Mouse (Mus musculus) spleen, embryonic (tissue): ENCODE data around the gene Tmem9b.

Source experiments
- CTCF ChIA-PET: fragments of 350-600 bp; sonication (Branson Sonifier 250); formaldehyde crosslinking; loops from one replicate; lab custom pipeline; 2022; lab: Charles Lee

Gene Tmem9b

DNA sequence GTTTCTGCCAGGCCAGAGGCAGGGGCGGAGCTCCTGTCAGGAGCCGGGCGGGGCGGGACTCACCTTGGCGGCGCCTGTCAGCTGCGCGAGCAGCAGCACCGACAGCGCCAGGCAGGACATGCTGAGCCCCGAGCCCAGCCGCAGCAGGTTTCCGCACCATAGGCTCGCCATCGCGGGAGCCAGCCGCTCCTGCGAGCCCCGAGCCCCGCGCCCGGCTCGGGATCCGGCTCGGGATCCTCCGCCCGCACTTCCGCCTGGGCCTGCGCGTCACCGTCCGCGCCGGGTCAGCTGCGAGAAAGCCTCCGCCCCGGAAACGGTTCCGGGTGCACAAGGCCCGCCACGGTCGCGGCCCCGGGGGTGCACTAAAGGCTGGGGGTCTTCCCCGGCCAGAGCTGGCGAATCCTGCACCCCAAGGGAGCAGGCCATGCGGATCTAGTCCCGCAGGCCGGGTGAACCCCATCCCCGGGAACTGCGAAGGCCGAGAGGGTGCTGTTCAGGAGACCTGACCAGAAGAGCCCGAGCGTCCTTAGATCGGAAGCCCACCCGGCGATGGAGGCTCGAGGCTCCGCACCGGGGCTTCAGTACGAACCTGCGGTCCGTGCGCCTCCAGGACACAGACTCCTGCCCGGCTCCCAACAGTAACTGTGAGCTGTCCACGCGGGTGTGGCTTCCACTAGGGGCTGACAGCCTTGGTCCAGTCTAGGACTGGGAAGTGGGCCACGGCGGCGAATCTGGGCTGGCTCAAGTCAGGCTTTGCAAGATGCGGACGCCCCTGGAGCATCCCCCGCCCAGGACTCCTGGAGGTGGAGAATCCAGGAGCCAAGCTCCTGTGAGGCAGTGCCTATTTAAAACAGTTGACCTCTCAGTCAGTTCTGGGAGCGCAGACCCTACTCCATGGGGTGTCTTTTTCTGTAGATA is at the start of gene Tmem9b:
Gene Tmem9b (minus strand): TSS at position 868 of the 918 bp plus-strand sequence.
- CTCF ChIA-PET, result no interaction called here

DNA sequence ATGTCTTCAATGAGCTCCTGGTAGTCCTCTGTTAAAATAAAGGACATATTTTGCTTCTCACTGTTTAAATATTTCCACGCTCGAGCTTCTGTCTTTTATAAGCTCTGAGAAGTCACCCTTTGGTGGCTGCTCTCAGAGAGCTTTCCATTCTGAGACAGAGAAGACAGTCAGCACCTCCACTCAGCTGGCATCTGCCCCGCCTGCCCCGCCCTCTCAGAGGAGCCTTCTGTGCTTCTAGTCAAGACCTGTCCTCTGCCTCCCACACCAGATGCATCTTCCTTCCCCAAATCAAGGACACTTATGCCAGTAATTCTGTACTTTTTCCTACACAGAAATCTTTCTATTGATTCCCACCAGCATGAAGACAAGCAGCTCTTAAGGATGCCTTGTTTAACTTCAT is 48.0 kb upstream of the Tmem9b start:
- CTCF ChIA-PET, result no interaction called here

GRCm38 (mm10) chr7:109799168-109799567 is 46.5 kb upstream of the Tmem9b start:
- CTCF ChIA-PET, result no interaction called here

DNA sequence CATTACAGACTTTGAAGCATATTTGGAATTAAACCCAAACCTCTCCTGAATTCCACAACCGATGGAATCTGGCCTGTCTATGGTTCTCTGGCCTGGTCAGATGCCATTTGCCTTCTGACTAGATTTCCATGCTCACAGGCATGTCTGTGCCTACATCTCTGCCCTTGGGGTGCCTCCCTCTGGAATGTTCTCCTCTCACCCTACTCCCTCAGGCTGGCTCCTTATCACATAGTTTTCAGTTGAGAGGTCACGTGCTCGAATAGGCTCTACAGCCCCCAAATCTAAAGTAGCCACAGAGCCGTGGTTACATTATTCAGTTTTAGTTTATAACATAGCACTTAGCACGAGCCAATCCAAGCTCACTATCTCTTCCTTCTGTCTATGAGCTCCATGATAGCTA is 42.9 kb upstream of the Tmem9b start:
- CTCF ChIA-PET, result no interaction called here

GRCm38 (mm10) chr7:109794556-109794955 is 41.9 kb upstream of the Tmem9b start:
- CTCF ChIA-PET, result no interaction called here

GRCm38 (mm10) chr7:109792759-109793158 is 40.1 kb upstream of the Tmem9b start:
- CTCF ChIA-PET, result interaction anchor here (0.6 kb wide), 1 partner anchor 18 kb away, joined by 9 read pairs; no protein-coding TSS in a partner anchor

GRCm38 (mm10) chr7:109790818-109791217 is 38.1 kb upstream of the Tmem9b start:
- CTCF ChIA-PET, result no interaction called here

GRCm38 (mm10) chr7:109787860-109788259 is 35.2 kb upstream of the Tmem9b start:
- CTCF ChIA-PET, result no interaction called here

DNA sequence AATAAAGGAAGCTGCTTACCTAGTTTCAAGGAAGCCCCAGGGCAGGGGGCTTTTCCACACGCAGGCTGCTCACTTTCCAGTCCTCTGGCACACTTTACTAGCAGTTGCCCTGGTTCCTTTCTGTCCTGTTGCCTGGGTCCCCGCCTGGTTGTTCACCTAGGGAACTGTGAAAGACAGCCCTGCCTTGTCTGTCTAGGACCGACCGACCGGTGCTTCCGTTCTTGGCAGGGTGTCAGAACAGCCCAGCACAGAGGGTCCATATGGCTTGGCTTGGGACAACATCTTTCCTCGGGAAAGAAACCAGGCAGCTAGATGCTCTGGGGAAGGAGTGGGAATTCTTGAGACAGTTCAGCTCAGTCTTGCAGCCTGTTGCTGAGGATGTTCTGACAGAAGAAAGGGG is 30.6 kb upstream of the Tmem9b start:
- CTCF ChIA-PET, result interaction anchor here (0.5 kb wide), 1 partner anchor 62 kb away, joined by 5 read pairs; no protein-coding TSS in a partner anchor

DNA sequence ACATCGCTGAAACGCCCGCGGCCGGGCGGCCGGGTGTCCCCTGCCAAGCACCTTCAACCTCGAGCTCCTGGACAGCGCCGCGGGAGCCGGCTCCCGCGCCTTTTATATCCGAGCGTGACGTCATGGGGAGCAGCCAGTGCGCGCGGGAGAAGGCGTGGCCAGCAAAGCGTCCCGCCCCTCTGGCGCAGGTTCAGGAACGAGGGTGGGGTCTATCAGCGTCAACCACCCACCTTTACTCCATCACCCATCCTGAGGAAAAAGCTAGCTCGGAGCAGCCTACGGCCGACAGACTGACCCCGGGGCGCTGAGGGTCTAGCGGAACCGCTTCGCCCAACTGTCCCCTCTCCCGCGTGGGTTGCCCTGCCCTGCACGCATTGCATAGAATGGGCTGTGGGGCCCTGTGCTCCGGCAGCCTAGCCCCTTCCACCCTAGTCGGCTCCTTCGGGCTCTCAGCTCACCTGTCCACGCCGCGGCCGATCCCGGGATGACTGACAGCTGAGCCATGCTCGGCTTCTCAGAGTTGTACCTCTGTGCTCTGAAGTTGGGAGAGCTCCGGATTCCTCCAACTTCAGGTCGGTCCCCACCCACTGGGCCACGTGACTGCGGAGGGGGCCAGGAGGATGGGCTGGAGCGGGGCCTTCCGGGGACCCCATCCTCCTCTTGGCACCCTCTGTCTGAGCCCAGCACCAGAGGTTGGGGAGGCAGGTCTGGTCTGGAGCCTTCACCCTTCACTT is 29.0 kb upstream of the Tmem9b start, which contains the start of gene Nrip3:
Gene Nrip3 (minus strand): TSS at position 556 of the 734 bp plus-strand sequence.
- CTCF ChIA-PET, result no interaction called here

- CTCF ChIA-PET, result no interaction called here
Observed at GRCm38 (mm10) chr7:109781087-109781469, 28.4 kb upstream of the Tmem9b start.

DNA sequence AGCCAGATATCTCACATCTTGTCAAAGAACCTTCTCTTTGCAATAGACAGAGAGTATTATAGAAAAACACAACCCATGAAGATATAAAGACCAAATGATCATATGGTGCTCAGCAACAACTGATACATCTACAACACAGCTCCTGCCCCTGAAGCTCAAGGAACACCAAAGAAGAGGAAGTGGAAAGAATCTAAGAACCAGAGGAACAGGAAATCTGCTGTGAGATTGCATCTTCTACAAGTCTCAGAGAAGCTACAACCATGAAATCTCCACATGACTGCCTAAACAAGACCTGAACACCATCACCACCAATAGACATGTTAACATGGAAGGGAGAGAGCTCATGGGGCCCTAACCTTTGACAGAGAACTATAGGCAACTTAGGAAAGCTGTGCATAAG is 19.6 kb upstream of the Tmem9b start:
- CTCF ChIA-PET, result no interaction called here

DNA sequence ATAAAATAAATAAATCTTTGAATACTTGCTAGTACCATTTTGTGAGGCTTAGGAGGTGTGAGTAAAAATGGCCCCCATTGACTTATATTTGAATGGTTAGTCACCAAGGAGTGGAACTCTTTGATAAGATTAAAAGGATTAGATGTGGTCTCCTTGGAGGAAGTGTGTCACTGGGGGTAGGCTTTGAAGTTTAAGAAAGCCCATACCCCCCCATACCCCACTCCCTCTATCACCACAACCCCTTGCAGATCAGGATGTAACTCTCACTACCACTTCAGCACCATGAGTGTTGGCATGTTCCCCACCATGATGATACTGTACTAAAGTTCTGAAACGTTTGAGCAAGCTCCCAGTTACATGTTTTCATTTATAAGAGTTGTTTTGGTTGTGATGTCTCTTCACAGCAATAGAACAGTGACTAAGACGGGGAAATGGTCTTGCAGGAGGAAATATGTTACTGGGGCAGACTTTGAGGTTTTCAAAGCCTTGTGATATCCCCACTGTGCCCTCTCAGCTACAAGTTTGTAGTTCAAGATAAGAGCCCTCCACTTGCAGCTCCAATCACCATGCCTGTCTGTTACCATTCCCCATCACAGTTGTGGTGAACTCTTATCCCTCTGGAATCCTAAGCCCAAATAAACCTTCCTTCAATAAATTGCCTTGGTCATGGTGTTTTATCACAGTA is 16.2 kb upstream of the Tmem9b start:
- CTCF ChIA-PET, result no interaction called here

GRCm38 (mm10) chr7:109767575-109768350 is 15.1 kb upstream of the Tmem9b start:
- CTCF ChIA-PET, result no interaction called here

GRCm38 (mm10) chr7:109764009-109764408 is 11.3 kb upstream of the Tmem9b start:
- CTCF ChIA-PET, result no interaction called here

DNA sequence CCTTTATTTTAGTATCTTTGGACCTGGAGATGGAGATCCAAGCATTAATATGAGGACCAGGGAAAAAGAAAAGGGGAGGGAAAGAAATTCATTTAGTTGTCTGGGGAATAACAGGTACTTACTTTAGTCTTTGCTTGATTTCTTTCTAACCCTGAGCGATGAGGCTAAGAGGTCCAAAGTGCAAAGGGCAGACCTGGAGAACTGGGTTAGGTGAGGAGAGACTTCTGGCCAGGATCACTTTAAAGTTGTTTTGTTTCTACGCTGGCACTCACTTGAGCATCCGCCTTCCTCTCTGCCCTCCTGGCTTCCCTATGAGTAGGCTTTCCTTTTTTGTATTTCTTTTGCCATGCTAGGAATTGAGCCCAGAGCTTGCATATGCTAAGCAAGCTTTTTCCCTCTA is 3.6 kb upstream of the Tmem9b start:
- CTCF ChIA-PET, result no interaction called here

DNA sequence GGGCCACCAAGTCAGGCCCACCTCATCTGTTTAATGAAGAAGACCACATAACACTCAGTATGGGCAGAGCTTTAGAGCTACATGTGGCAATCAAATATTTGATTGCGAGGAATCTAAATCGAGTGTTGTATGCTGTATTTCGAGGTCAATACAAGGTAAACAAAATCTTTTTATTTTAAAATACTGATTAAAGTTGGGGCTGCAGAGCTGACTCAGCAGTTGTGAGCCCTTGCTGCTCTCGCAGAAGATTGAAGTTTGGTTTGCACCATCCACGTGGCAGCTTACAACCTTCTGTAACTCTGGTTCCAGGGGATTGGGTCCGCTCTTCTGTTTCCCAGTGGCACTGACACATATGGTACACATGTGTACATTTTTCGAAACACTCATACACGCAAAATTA is 1.4 kb upstream of the Tmem9b start:
- CTCF ChIA-PET, result no interaction called here

- CTCF ChIA-PET, result no interaction called here
Observed at GRCm38 (mm10) chr7:109751427-109752007, 1.2 kb downstream of the Tmem9b start.

DNA sequence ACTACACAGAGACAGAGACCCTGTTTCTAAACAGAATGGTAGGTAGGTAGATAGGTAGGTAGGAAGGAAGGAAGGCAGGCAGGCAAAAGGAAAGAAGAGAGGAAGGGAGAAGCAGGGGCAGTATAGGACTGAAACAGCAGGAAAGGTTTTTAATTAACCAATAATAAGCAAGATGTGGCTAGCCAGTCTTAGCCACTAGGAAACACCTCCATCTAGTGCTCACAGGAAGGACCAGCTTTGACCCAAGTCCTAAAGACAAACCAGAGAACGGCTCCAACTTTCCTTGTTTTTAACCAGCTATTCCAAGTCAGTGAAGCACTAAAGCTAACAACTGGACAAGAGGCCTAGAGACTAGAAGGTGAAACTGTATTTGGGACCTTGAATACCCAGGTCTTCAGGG is 4.9 kb downstream of the Tmem9b start:
- CTCF ChIA-PET, result interaction anchor here (1.0 kb wide), 1 partner anchor 230 kb away, joined by 3 read pairs; no protein-coding TSS in a partner anchor

DNA sequence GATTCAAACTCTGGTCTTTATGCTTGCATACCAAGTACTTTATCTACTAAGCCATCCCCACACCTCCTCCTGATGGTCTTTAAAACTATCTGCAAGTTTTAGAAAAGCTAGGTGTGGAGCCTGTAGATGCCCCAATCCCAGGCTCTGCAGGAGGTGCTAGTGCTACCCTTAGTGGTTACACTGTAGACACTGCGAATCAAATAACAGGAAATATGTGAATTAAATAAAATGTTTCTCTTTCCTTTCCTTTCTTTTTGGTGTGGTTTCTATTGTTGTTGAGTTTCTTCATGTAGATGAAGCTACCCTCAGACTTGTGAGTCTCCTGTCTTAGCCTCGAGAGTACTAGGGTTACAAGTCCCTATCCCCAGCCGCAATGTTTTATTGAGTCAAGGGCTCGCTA is 11.0 kb downstream of the Tmem9b start:
- CTCF ChIA-PET, result no interaction called here

GRCm38 (mm10) chr7:109741060-109741459 is 11.6 kb downstream of the Tmem9b start:
- CTCF ChIA-PET, result no interaction called here
